Mouse (Mus musculus) heart, adult 2 months (tissue): ENCODE data around the gene Vmn1r55. TPM values are rescaled to one million over a fixed set of nuclear protein-coding genes. Genes with fewer than 3 reads are reported as not detected.
"Not testable (repeated sequence)": the region's sequence is repeated elsewhere in the genome, so short reads cannot be mapped to it uniquely, and the experiment has no call there.

ENCODE experiments used
- DNase-seq, 2 experiments: peaks; one replicate each; pipeline ENCODE4 v3.0.0; 2021
- H3K27ac ChIP-seq: fragments of 200-600 bp; 2 replicates; pipeline ENCODE4 v1.8.1; 2022
- H3K27me3 ChIP-seq: fragments of 200-500 bp; 2 replicates; pipeline ENCODE4 v1.6.1; 2012; ENCODE audit warnings: mild to moderate bottlenecking, low read length, inconsistent platforms, mixed read lengths; ENCODE audit not compliant: control insufficient read depth, insufficient read depth
- H3K36me3 ChIP-seq: fragments of 200-500 bp; 2 replicates; pipeline ENCODE4 v1.6.1; 2012; ENCODE audit warnings: low read length, inconsistent platforms; ENCODE audit not compliant: control insufficient read depth, insufficient read depth
- H3K4me1 ChIP-seq: fragments of 200-500 bp; 2 replicates; pipeline ENCODE4 v1.6.1; 2011; ENCODE audit warnings: low read length; ENCODE audit not compliant: control insufficient read depth, insufficient read depth
- H3K4me3 ChIP-seq: fragments of 200-600 bp; 2 replicates; pipeline ENCODE4 v1.8.1; 2022
- H3K79me2 ChIP-seq: fragments of 200-500 bp; replicated peaks from 2 replicates; pipeline ENCODE4 v1.6.1; 2012; ENCODE audit warnings: mild to moderate bottlenecking, inconsistent platforms, low read length, moderate library complexity, mixed read lengths; ENCODE audit not compliant: control insufficient read depth, insufficient read depth
- H3K9ac ChIP-seq: fragments of 200-500 bp; 2 replicates; pipeline ENCODE4 v1.6.1; 2012; ENCODE audit warnings: low read depth, mild to moderate bottlenecking, control low read depth, inconsistent platforms, low read length, mixed read lengths
- CTCF ChIP-seq: fragments of 200-600 bp; IDR thresholded peaks from 2 replicates; pipeline ENCODE4 v1.8.1; 2022; ENCODE audit warnings: antibody characterized with exemption, mild to moderate bottlenecking, moderate library complexity
- EP300 ChIP-seq: fragments of 200-500 bp; IDR thresholded peaks from 2 replicates; pipeline ENCODE4 v1.6.1; 2011; ENCODE audit warnings: low read depth, low read length, control low read depth; ENCODE audit not compliant: insufficient read depth
- POLR2A ChIP-seq: fragments of 200-500 bp; IDR thresholded peaks from 2 replicates; pipeline ENCODE4 v1.6.1; 2011; ENCODE audit warnings: mild to moderate bottlenecking, low read depth, low read length, control low read depth; ENCODE audit not compliant: insufficient read depth
- WGBS: fragments of 180-500 bp; shearing (Covaris S2); methylation state at CpG from one replicate; pipeline ENCODE4 v1.1.7; 2018; 5-methylcytosine and 5-hydroxymethylcytosine counted together
- intact Hi-C: fragments of 180-260 bp; cut with DNase I; formaldehyde crosslinking; loops from one replicate; pipeline ENCODE4 v1.15.1; 2025
- long read RNA-seq: library from polyadenylated mRNA; stranded (forward); transcript quantifications from one replicate; pipeline ENCODE4 v2.0.0, GENCODE M21; 2021
- polyA plus RNA-seq: library from polyadenylated mRNA; depleted of rRNA; stranded (reverse); fragments of >200 nt; gene quantifications from 2 replicates; pipeline ENCODE4 v1.2.3, GENCODE M21; 2012; rRNA removed
- total RNA-seq, 2 experiments: library from RNA; stranded (reverse); gene quantifications; 2 replicates each; pipeline ENCODE4 v1.2.3; 2021

Gene Vmn1r55
- total RNA-seq (not detected), polyA plus RNA-seq (not detected in 2 replicates)
- long read RNA-seq: 0 reads

GRCm38 (mm10) chr7:5149570-5149969 lies at the start of gene Vmn1r55:
TSS of gene Vmn1r55 (minus strand) at chr7:5149670.
- H3K4me1 ChIP-seq, H3K27me3 ChIP-seq, H3K79me2 ChIP-seq, intact Hi-C loops, H3K9ac ChIP-seq, H3K4me3 ChIP-seq, H3K36me3 ChIP-seq, DNase-seq, H3K27ac ChIP-seq: not testable (repeated sequence)

GRCm38 (mm10) chr7:5196647-5197046 lies 47.2 kb upstream of the Vmn1r55 start, which contains the start of gene Vmn1r56:
TSS of gene Vmn1r56 (minus strand) at chr7:5196747.
- H3K36me3 ChIP-seq, H3K27ac ChIP-seq, H3K79me2 ChIP-seq, intact Hi-C loops, H3K27me3 ChIP-seq, H3K4me3 ChIP-seq, H3K4me1 ChIP-seq, DNase-seq, H3K9ac ChIP-seq: not testable (repeated sequence)

GRCm38 (mm10) chr7:5125549-5126406 lies 23.7 kb downstream of the Vmn1r55 start, which contains the start of gene Rasl2-9:
TSS of gene Rasl2-9 (minus strand) at chr7:5125950.
- H3K79me2 ChIP-seq: no peaks in the 10 kb centered on the region
- peak; percentile 86 to 88 for DNase-seq
- no peak for TF ChIP-seq POLR2A
- 0 out of 2 replicates have a peak, but pooled peaks have one; percentile 18 for TF ChIP-seq EP300
- peak; percentile 98 for TF ChIP-seq CTCF
- H3K4me3 ChIP-seq: peak within 1 kb of the TSS; percentile 47
- 16% methylated on average over 42 of the region's 42 CpGs for WGBS
- H3K4me1 ChIP-seq: no peaks in the 10 kb centered on the region; the same call in 1 of the 2 replicates
- intact Hi-C loops: loop anchor here (1.0 to 5.0 kb wide), 3 partner anchors 45 to 183 kb away; partner anchors contain the start of gene Epn1
- H3K27ac ChIP-seq: peak within 1 kb of the TSS; percentile 84
- H3K27me3 ChIP-seq: no peaks in the 10 kb centered on the region
- peak within 1 kb of the TSS; percentile 41 for H3K9ac ChIP-seq
- no peaks in the 10 kb centered on the region for H3K36me3 ChIP-seq

- Histone ChIP-seq H3K4me1 (no peaks in the 10 kb centered on the region; the same call in 1 of the 2 replicates), H3K4me3 (peak overlapping the region; percentile 47), H3K36me3 (no peaks in the 10 kb centered on the region), H3K27me3 (no peaks in the 10 kb centered on the region), H3K79me2 (no peaks in the 10 kb centered on the region), H3K27ac (peak overlapping the region; percentile 84), H3K9ac (no peak overlapping the region)
- 66% methylated on average over 8 of the region's 8 CpGs for WGBS
- intact Hi-C loops: loop anchor here (1.0 to 5.0 kb wide), 2 partner anchors 45 to 183 kb away; partner anchors contain the start of gene Epn1
- peak; percentile 32 to 49 for DNase-seq
- TF ChIP-seq EP300 (no peak), POLR2A (0 out of 2 replicates have a peak, but pooled peaks have one; percentile 23)
Observed at GRCm38 (mm10) chr7:5125078-5125477, 24.4 kb downstream of the Vmn1r55 start.

- DNase-seq: no peak
- 88% methylated on average over 3 of the region's 3 CpGs for WGBS
- H3K4me1 ChIP-seq: peaks cover 1% of the 10 kb centered on the region
- no peaks in the 10 kb centered on the region for H3K27me3 ChIP-seq
- H3K9ac ChIP-seq: no peak within 1 kb of the TSS
- intact Hi-C loops: no loop called here
- H3K79me2 ChIP-seq: no peaks in the 10 kb centered on the region
- TF ChIP-seq POLR2A (no peak), EP300 (no peak), CTCF (no peak)
- H3K4me3 ChIP-seq: no peak within 1 kb of the TSS
- no peak within 1 kb of the TSS for H3K27ac ChIP-seq
- H3K36me3 ChIP-seq: no peaks in the 10 kb centered on the region
Observed at GRCm38 (mm10) chr7:5116850-5117249, 32.6 kb downstream of the Vmn1r55 start, which contains the start of gene Rfpl4. TSS of gene Rfpl4 (minus strand) at chr7:5116950.

- no peak overlapping the region for H3K9ac ChIP-seq
- 14% methylated on average over 3 of the region's 3 CpGs for WGBS
- TF ChIP-seq POLR2A: no peak
- TF ChIP-seq CTCF: no peak
- TF ChIP-seq EP300: no peak
- H3K36me3 ChIP-seq: no peaks in the 10 kb centered on the region
- H3K4me3 ChIP-seq: no peak overlapping the region
- H3K27me3 ChIP-seq: no peaks in the 10 kb centered on the region
- H3K27ac ChIP-seq: no peak overlapping the region
- H3K4me1 ChIP-seq: peaks cover 1% of the 10 kb centered on the region
- DNase-seq: no peak
- intact Hi-C loops: no loop called here
- no peaks in the 10 kb centered on the region for H3K79me2 ChIP-seq
Observed at GRCm38 (mm10) chr7:5112701-5113100, 36.8 kb downstream of the Vmn1r55 start.
